8 mouse cellular contexts compared by ENCODE assay signal in the genomic region with DNA sequence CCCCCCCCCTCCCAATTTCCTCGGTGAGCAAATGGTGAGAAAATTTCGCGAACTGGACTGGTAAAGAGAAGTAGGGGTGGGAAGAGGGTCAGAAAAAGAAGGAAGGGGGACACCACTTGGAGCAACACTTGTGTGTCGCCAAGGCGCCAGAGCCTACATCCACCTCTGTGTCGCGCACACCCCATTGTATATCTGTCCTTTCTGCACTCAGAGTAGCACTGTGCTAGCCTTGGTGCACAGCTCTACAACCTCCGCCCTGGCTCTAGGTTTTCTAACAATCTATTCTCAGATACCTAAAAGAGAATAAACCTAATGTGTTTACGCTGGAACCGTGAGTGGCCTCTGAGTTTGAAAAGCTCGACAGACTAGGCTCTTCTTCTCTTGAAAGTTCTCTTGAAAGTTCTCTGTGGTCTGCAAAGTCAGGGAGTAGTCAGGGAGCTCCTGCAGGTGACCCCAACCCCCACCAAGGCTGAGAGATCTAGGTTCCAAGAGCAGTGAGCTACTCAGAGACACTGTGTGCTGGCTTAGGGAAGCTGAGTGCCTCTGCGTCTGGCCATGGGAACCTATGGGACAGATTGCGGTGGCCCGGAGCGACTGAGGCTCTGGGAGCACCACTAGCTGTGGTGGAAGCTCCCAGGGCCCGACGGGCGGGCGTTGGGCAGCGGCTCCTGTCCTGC. TPM values are rescaled to one million over a fixed set of nuclear protein-coding genes. Genes with fewer than 3 reads are reported as not detected.
A peak's percentile ranks its signal among the peaks of the same experiment; 100 is the strongest.
DNase-seq lines count a peak whose midpoint lies in the region; ATAC-seq lines count a peak whose summit lies in the region.

No protein-coding gene starts in this region.

- DNase-seq in frontal cortex, adult 2 months (ENCODE audit: extremely low spot score in 1 of 2, low spot score in 1 of 2), result no peak
- no peak for DNase-seq in embryonic facial prominence, embryonic 11.5 days (ENCODE audit: low spot score)
- no peak for DNase-seq in adrenal gland, postnatal 10 days
- DNase-seq in layer of hippocampus, postnatal 10 days (ENCODE audit: low spot score in 2 of 2), result no peak
- no peak for DNase-seq in layer of hippocampus, postnatal 25 days (ENCODE audit: extremely low spot score in 1 of 2, low spot score in 1 of 2)

- H3K4me1 ChIP-seq in embryonic facial prominence, embryonic 11.5 days (ENCODE audit: control insufficient read depth, insufficient read depth, low read length), result no peaks in the 10 kb centered on the region
- peaks cover 14% of the 10 kb centered on the region for H3K4me1 ChIP-seq in hindbrain, embryonic 12.5 days
- peaks cover 19% of the 10 kb centered on the region for H3K4me1 ChIP-seq in midbrain, embryonic 12.5 days

- H3K27me3 ChIP-seq in embryonic facial prominence, embryonic 11.5 days (ENCODE audit: control insufficient read depth, insufficient read depth, low read length), result peaks cover 14% of the 10 kb centered on the region
- peaks cover 51% of the 10 kb centered on the region for H3K27me3 ChIP-seq in hindbrain, embryonic 12.5 days
- peaks cover 36% of the 10 kb centered on the region for H3K27me3 ChIP-seq in midbrain, embryonic 12.5 days

- H3K9ac ChIP-seq in embryonic facial prominence, embryonic 11.5 days (replicated peaks; ENCODE audit: low read length), result peak overlapping the region; percentile 43; the same call in 1 of the 2 replicates
- no peak overlapping the region for H3K9ac ChIP-seq in hindbrain, embryonic 12.5 days
- no peak overlapping the region for H3K9ac ChIP-seq in midbrain, embryonic 12.5 days (replicated peaks)

- no peaks in the 10 kb centered on the region for H3K36me3 ChIP-seq in embryonic facial prominence, embryonic 11.5 days (replicated peaks; ENCODE audit: control insufficient read depth, insufficient read depth, low read depth, low read length)
- no peaks in the 10 kb centered on the region for H3K36me3 ChIP-seq in hindbrain, embryonic 12.5 days
- no peaks in the 10 kb centered on the region for H3K36me3 ChIP-seq in midbrain, embryonic 12.5 days

- H3K27ac ChIP-seq in embryonic facial prominence, embryonic 11.5 days (replicated peaks; ENCODE audit: low read depth, low read length), result no peak overlapping the region
- no peak overlapping the region for H3K27ac ChIP-seq in hindbrain, embryonic 12.5 days
- no peak overlapping the region for H3K27ac ChIP-seq in midbrain, embryonic 12.5 days (replicated peaks)

- 0 out of 2 replicates have a peak, but pooled peaks have one; percentile 16 for ATAC-seq in frontal cortex, adult (ENCODE audit: low TSS enrichment)
- no peak for ATAC-seq in embryonic facial prominence, embryonic 11.5 days (replicated peaks; ENCODE audit: insufficient number of reproducible peaks, low FRiP score, low TSS enrichment, low read depth)
- ATAC-seq in hindbrain, embryonic 12.5 days (ENCODE audit: low FRiP score), result peak; percentile 57
- peak; percentile 16; the same call in 1 of the 2 replicates for ATAC-seq in midbrain, embryonic 12.5 days (ENCODE audit: low FRiP score, low read depth)

- peak overlapping the region; percentile 42 for H3K4me3 ChIP-seq in embryonic facial prominence, embryonic 11.5 days (ENCODE audit: low read depth, low read length)
- peak overlapping the region; percentile 44 for H3K4me3 ChIP-seq in hindbrain, embryonic 12.5 days
- H3K4me3 ChIP-seq in midbrain, embryonic 12.5 days, result peak overlapping the region; percentile 47

- H3K4me2 ChIP-seq in embryonic facial prominence, embryonic 11.5 days (ENCODE audit: low read depth, low read length), result peak overlapping the region; percentile 77
- H3K4me2 ChIP-seq in hindbrain, embryonic 12.5 days (replicated peaks), result peak overlapping the region; percentile 88
- peak overlapping the region; percentile 84 for H3K4me2 ChIP-seq in midbrain, embryonic 12.5 days (replicated peaks)

- no peaks in the 10 kb centered on the region for H3K9me3 ChIP-seq in embryonic facial prominence, embryonic 11.5 days (replicated peaks; ENCODE audit: control insufficient read depth, low read length)
- H3K9me3 ChIP-seq in hindbrain, embryonic 12.5 days (replicated peaks), result no peaks in the 10 kb centered on the region
- no peaks in the 10 kb centered on the region for H3K9me3 ChIP-seq in midbrain, embryonic 12.5 days

- WGBS in embryonic facial prominence, embryonic 11.5 days, result 20% methylated on average over 20 of the region's 20 CpGs
- 21% methylated on average over 20 of the region's 20 CpGs for WGBS in hindbrain, embryonic 12.5 days
- 23% methylated on average over 20 of the region's 20 CpGs for WGBS in midbrain, embryonic 12.5 days

RNA-seq across cellular contexts. Expression of a gene that starts 0.5 kb away (rescaled TPM):
- 0.17 and 0.18 TPM in 2 replicates for polyA plus RNA-seq in frontal cortex, adult 2 months (2012; rRNA removed)
- polyA plus RNA-seq in embryonic facial prominence, embryonic 11.5 days (2014; fragmentation: Nextera tagmentation; extraction: Ambion mirVana), result 6.9 and 9.5 TPM in 2 replicates
- 10.1 and 13.6 TPM in 2 replicates for polyA plus RNA-seq in hindbrain, embryonic 12.5 days (2016; fragmentation: Nextera tagmentation; extraction: Ambion mirVana)
- 0.79 and 0.90 TPM in 2 replicates for polyA plus RNA-seq in midbrain, embryonic 12.5 days (2016; fragmentation: Nextera tagmentation; extraction: Ambion mirVana)
- 10 to 100 TPM; 13.6 to 20.4 TPM for total RNA-seq in adrenal gland, postnatal 10 days (2021)
- total RNA-seq in layer of hippocampus, postnatal 10 days (2021), result not detected
- not detected for total RNA-seq in layer of hippocampus, postnatal 25 days (2021)
